Mouse (Mus musculus) C2C12 (cell line): ENCODE data around the gene Dnajc13. TPM values are rescaled to one million over a fixed set of nuclear protein-coding genes. Genes with fewer than 3 reads are reported as not detected.

Source experiments
- H3K27me3 ChIP-seq: one replicate; pipeline ENCODE4 v1.6.1; 2011; ENCODE audit not compliant: control insufficient read depth, insufficient read depth, insufficient read length
- H3K36me3 ChIP-seq: one replicate; pipeline ENCODE4 v1.6.1; 2011; ENCODE audit not compliant: control insufficient read depth, insufficient read depth
- H3K4me3 ChIP-seq: one replicate; pipeline ENCODE4 v1.5.1; 2011; ENCODE audit warnings: mild to moderate bottlenecking, control low read depth; ENCODE audit not compliant: poor library complexity, insufficient read depth, severe bottlenecking
- H3K79me2 ChIP-seq: one replicate; pipeline ENCODE4 v1.6.1; 2011; ENCODE audit not compliant: control insufficient read depth, insufficient read depth
- H3K79me3 ChIP-seq: one replicate; pipeline ENCODE4 v1.6.1; 2011; ENCODE audit warnings: low read depth, control low read depth
- H3ac ChIP-seq: one replicate; pipeline ENCODE3; 2011; ENCODE audit warnings: low read depth; ENCODE audit not compliant: control insufficient read depth, insufficient read length
- CEBPB ChIP-seq: IDR thresholded peaks from one replicate; pipeline ENCODE4 v1.6.1; 2011; ENCODE audit warnings: low read depth, mild to moderate bottlenecking, control low read depth, moderate library complexity
- CTCF ChIP-seq: IDR thresholded peaks from one replicate; pipeline ENCODE4 v1.5.1; 2011; ENCODE audit not compliant: control insufficient read depth, insufficient read depth, insufficient read length
- FOSL1 ChIP-seq: IDR thresholded peaks from one replicate; pipeline ENCODE4 v1.8.0; 2011; ENCODE audit warnings: mild to moderate bottlenecking, low read length; ENCODE audit not compliant: poor library complexity, insufficient read depth, severe bottlenecking
- MAX ChIP-seq: IDR thresholded peaks from one replicate; pipeline ENCODE4 v1.6.1; 2011; ENCODE audit warnings: mild to moderate bottlenecking, control low read depth
- MYOD1 ChIP-seq: IDR thresholded peaks from one replicate; pipeline ENCODE4 v1.6.1; 2011; ENCODE audit warnings: low read depth; ENCODE audit not compliant: control insufficient read depth, insufficient read length
- MYOG ChIP-seq: IDR thresholded peaks from one replicate; pipeline ENCODE4 v1.6.1; 2011; ENCODE audit not compliant: control insufficient read depth, insufficient read length; ENCODE audit errors: extremely low read depth
- USF1 ChIP-seq: IDR thresholded peaks from one replicate; pipeline ENCODE4 v1.6.1; 2011; ENCODE audit warnings: low read depth, mild to moderate bottlenecking, control low read depth, moderate library complexity
- polyA plus RNA-seq: library from polyadenylated mRNA; unstranded; fragments of >200 nt; fragmentation: generic; extraction: Trizol; gene quantifications from one replicate; pipeline ENCODE4 v1.2.1, GENCODE M21; 2012; ENCODE audit warnings: missing spikeins

Gene Dnajc13
- polyA plus RNA-seq, 1 experiment, result 13.5 TPM

DNA sequence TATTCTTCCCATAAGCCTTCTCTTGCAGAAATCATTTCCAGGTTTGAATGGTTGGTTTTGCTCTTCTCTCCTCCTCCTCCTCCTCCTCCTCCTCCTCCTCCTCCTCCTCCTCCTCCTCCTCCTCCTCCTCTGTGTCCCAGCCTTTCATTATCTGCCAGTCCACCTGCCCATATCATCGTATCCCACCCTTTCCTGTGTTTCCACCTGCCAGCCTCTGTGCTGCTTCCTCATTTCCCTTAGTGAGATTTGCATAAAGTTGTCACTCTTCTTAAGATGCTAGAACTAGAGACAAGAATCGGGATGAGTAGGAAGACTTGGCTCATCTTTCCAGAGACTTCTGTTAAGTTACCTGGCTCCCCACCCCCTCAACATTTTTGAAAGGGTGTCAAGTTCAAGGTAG, 1.8 kb upstream of the Dnajc13 start:
- Histone ChIP-seq H3K79me2 (peaks cover 31% of the 10 kb centered on the region), H3K27me3 (no peaks in the 10 kb centered on the region), H3K79me3 (peaks cover 26% of the 10 kb centered on the region), H3ac (no peak overlapping the region), H3K36me3 (no peaks in the 10 kb centered on the region), H3K4me3 (no peak overlapping the region)
- TF ChIP-seq MYOD1 (no peak), CTCF (no peak), MAX (no peak), FOSL1 (no peak), CEBPB (no peak), MYOG (no peak), USF1 (no peak)

GRCm38 (mm10) chr9:104262016-104262762, 541 bp downstream of the Dnajc13 start:
- peaks cover 3% of the 10 kb centered on the region for H3K36me3 ChIP-seq
- peaks cover 54% of the 10 kb centered on the region for H3K79me2 ChIP-seq
- TF ChIP-seq CTCF (no peak), CEBPB (no peak), FOSL1 (no peak), MYOG (no peak), USF1 (no peak), MYOD1 (no peak), MAX (no peak)
- no peaks in the 10 kb centered on the region for H3K27me3 ChIP-seq
- H3ac ChIP-seq, result peak overlapping the region; percentile 91
- H3K4me3 ChIP-seq, result peak overlapping the region; percentile 76
- peaks cover 49% of the 10 kb centered on the region for H3K79me3 ChIP-seq

- Histone ChIP-seq H3ac (no peak overlapping the region), H3K27me3 (no peaks in the 10 kb centered on the region), H3K79me2 (peaks cover 73% of the 10 kb centered on the region), H3K36me3 (peaks cover 3% of the 10 kb centered on the region), H3K4me3 (no peak overlapping the region), H3K79me3 (peaks cover 66% of the 10 kb centered on the region)
- TF ChIP-seq CTCF (no peak), USF1 (no peak), MYOG (no peak), MAX (no peak), FOSL1 (no peak), CEBPB (no peak), MYOD1 (no peak)
Measured at GRCm38 (mm10) chr9:104260306-104260705, 2.4 kb downstream of the Dnajc13 start.

GRCm38 (mm10) chr9:104256085-104256484, 6.6 kb downstream of the Dnajc13 start:
- peaks cover 91% of the 10 kb centered on the region for H3K79me3 ChIP-seq
- H3K36me3 ChIP-seq, result peaks cover 3% of the 10 kb centered on the region
- peaks cover 100% of the 10 kb centered on the region for H3K79me2 ChIP-seq
- no peak overlapping the region for H3ac ChIP-seq
- no peaks in the 10 kb centered on the region for H3K27me3 ChIP-seq
- no peak overlapping the region for H3K4me3 ChIP-seq
- TF ChIP-seq CEBPB, result no peak
- no peak for TF ChIP-seq MYOG
- no peak for TF ChIP-seq MYOD1
- no peak for TF ChIP-seq USF1
- no peak for TF ChIP-seq CTCF
- TF ChIP-seq FOSL1, result no peak
- no peak for TF ChIP-seq MAX

- Histone ChIP-seq H3ac (no peak overlapping the region), H3K36me3 (peaks cover 3% of the 10 kb centered on the region), H3K27me3 (no peaks in the 10 kb centered on the region), H3K79me3 (peaks cover 91% of the 10 kb centered on the region), H3K79me2 (peaks cover 100% of the 10 kb centered on the region), H3K4me3 (no peak overlapping the region)
- TF ChIP-seq FOSL1 (no peak), CEBPB (no peak), CTCF (no peak), MYOG (no peak), MYOD1 (no peak), MAX (no peak), USF1 (no peak)
Measured at GRCm38 (mm10) chr9:104254408-104255180, 8.1 kb downstream of the Dnajc13 start.
